Mouse (Mus musculus) pancreas, adult 10 weeks (tissue): ENCODE measurements around the gene Tnxb. TPM values are rescaled to one million over a fixed set of nuclear protein-coding genes. Genes with fewer than 3 reads are reported as not detected.

Source experiments
- polyA plus RNA-seq: library from polyadenylated mRNA; stranded (reverse); fragments of 350-450 nt; fragmentation: Illumina TruSeq; extraction: RNeasy Lipid Tissue Mini Kit (QIAGEN cat#74804); gene quantifications from one replicate; pipeline ENCODE4 v1.2.3, GENCODE M21; 2015; ENCODE audit warnings: low read depth, low replicate concordance; ENCODE audit not compliant: insufficient read depth

The Tnxb gene
- 12.0 TPM for polyA plus RNA-seq

GRCm38 (mm10) chr17:34670235-34670634 is at the start of gene Tnxb:
TSS of gene Tnxb (plus strand) at chr17:34670535.

GRCm38 (mm10) chr17:34627943-34628643 is 42.2 kb upstream of the Tnxb start, which contains the start of gene Ppt2:
TSS of gene Ppt2 (minus strand) at chr17:34628510.

GRCm38 (mm10) chr17:34629221-34629751 is 41.0 kb upstream of the Tnxb start, which contains the start of gene Prrt1:
TSS of gene Prrt1 (plus strand) at chr17:34629533.

GRCm38 (mm10) chr17:34644608-34645007 is 25.7 kb upstream of the Tnxb start, which contains the start of gene Fkbpl:
TSS of gene Fkbpl (plus strand) at chr17:34644764.

GRCm38 (mm10) chr17:34646906-34647787 is 23.2 kb upstream of the Tnxb start, which contains the start of gene Atf6b:
TSS of gene Atf6b (plus strand) at chr17:34647146.

GRCm38 (mm10) chr17:34743719-34744118 is 73.4 kb downstream of the Tnxb start, which contains the start of gene C4b:
TSS of gene C4b (minus strand) at chr17:34743882.

Other genes starting within 250 kb of the Tnxb start
- not detected for gene Btnl4, start 193.2 kb upstream of the Tnxb start, polyA plus RNA-seq
- not detected for gene Btnl6, start 153.2 kb upstream of the Tnxb start, polyA plus RNA-seq
- 13.4 TPM for gene Notch4, start 106.3 kb upstream of the Tnxb start, polyA plus RNA-seq
- gene Gpsm3, start 80.7 kb upstream of the Tnxb start, polyA plus RNA-seq = 13.2 TPM
- gene Pbx2, start 79.3 kb upstream of the Tnxb start, polyA plus RNA-seq = 11.4 TPM
- 1.3 TPM for gene Ager, start 72.7 kb upstream of the Tnxb start, polyA plus RNA-seq
- gene Rnf5, start 66.8 kb upstream of the Tnxb start, polyA plus RNA-seq = 23.2 TPM
- gene Agpat1, start 66.3 kb upstream of the Tnxb start, polyA plus RNA-seq = 22.7 TPM
- 3.3 TPM for gene Egfl8, start 54.6 kb upstream of the Tnxb start, polyA plus RNA-seq
- gene Ppt2, start 42.0 kb upstream of the Tnxb start, polyA plus RNA-seq = 9.9 TPM
- 5.2 TPM for gene Prrt1, start 41.0 kb upstream of the Tnxb start, polyA plus RNA-seq
- 2.0 TPM for gene Fkbpl, start 25.8 kb upstream of the Tnxb start, polyA plus RNA-seq
- 10.8 TPM for gene Atf6b, start 23.4 kb upstream of the Tnxb start, polyA plus RNA-seq
- gene C4b, start 73.3 kb downstream of the Tnxb start, polyA plus RNA-seq = 20.6 TPM
- gene Cyp21a1, start 134.0 kb downstream of the Tnxb start, polyA plus RNA-seq = 1.9 TPM
- gene Stk19, start 166.4 kb downstream of the Tnxb start, polyA plus RNA-seq = 14.8 TPM
- 19.9 TPM for gene Dxo, start 166.5 kb downstream of the Tnxb start, polyA plus RNA-seq
- gene Skiv2l, start 179.7 kb downstream of the Tnxb start, polyA plus RNA-seq = 24.5 TPM
- 11.5 TPM for gene Nelfe, start 179.9 kb downstream of the Tnxb start, polyA plus RNA-seq
- gene Cfb, start 192.0 kb downstream of the Tnxb start, polyA plus RNA-seq = 9.5 TPM
- gene Zbtb12, start 208.9 kb downstream of the Tnxb start, polyA plus RNA-seq = 1.5 TPM
- gene Gm20547, start 211.5 kb downstream of the Tnxb start, polyA plus RNA-seq = 4.5 TPM
- gene C2, start 227.7 kb downstream of the Tnxb start, polyA plus RNA-seq = 22.8 TPM
- gene Ehmt2, start 227.9 kb downstream of the Tnxb start, polyA plus RNA-seq = 43.2 TPM
- 1.4 TPM for gene Slc44a4, start 243.9 kb downstream of the Tnxb start, polyA plus RNA-seq